Mouse (Mus musculus) urinary bladder, postnatal 14 days (tissue): Measurements from ENCODE around the gene Lyg2.

Experiments
- DNase-seq: peaks from one replicate; pipeline ENCODE4 v3.0.0; 2021; ENCODE audit warnings: low spot score

The Lyg2 gene

GRCm38 (mm10) chr1:37916393-37916792, at the start of gene Lyg2:
Lyg2 (minus strand) TSS chr1:37916493.
- no peak for DNase-seq

- DNase-seq: no peak
Measured at GRCm38 (mm10) chr1:37965571-37965970, 49.3 kb upstream of the Lyg2 start.

DNA sequence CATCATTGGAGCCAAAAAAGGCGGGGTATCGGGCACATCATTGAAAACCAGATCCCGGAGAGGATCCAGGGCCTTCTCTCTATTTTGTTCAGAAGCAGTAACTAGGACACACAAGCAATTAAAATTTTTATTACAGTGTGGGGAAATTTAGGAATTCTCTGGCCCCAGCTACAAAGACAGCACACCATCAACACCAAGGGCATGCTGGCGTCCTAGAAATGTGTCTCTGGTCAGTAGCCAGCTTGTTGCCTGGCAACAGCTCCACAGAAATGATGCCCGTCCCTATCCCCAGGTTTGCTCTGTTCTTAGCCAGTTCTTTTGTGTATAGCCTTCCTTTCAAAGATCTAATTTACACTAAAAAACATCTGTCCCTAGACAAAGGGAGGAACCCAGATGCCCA, 43.2 kb upstream of the Lyg2 start:
- no peak for DNase-seq

- DNase-seq: no peak
Measured at GRCm38 (mm10) chr1:37958516-37958915, 42.2 kb upstream of the Lyg2 start.

DNA sequence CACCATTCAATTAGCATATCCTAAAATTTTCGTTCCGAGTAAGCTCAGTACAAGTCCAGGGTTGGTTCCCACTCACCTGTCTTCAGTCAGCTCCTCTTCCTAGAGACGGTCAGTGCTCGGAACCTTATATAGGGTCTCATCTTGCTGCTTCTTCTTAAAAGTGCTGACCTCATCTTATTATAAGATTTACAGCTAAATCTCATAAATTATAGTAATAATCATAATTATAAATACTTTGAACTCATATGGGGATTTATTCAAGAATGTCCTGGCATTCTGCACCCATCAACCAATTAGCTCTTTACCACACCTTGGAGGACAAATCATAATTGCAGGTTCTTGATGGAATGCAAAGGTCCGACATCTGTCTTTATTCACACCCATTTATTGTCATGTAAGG, 41.4 kb upstream of the Lyg2 start, which contains the start of gene Lyg1:
Gene Lyg1, minus strand, starts transcription at position 101 of the 400 bp plus-strand sequence.
- DNase-seq: no peak

DNA sequence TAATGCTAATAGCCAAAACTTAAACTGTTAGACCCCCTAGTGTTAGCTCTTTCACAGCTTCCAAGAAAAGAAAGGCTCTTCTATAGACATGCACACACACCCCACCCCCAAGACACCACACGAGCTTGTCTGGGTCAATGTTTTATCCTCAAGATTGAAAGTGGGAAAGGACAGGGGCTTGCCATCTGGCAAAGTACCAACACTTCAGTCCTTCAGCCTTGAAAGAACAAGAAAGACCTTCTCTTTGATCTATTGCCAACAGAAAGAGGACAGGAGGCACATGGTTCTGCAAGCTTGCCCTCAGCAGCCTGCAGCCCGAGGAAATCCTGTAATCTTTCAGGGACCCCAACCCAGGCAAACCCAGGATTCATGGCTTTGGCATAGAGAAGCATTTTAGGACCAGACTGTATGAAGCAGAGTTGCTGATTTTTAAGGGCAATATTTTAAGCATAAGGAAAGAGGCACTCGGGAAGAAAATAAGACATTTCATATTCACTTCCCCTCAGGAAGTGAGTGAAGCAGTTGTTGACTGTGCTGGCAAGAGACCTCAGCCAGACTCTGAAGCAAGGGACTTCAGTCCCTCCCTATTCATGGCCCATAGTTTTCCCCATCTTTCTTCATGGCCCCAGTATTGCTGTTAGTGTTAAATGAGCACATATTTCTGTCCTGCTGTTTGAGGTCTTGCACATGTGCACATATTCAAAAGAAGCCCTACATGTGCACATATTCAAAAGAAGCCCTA, 40.6 kb upstream of the Lyg2 start:
- no peak for DNase-seq

DNA sequence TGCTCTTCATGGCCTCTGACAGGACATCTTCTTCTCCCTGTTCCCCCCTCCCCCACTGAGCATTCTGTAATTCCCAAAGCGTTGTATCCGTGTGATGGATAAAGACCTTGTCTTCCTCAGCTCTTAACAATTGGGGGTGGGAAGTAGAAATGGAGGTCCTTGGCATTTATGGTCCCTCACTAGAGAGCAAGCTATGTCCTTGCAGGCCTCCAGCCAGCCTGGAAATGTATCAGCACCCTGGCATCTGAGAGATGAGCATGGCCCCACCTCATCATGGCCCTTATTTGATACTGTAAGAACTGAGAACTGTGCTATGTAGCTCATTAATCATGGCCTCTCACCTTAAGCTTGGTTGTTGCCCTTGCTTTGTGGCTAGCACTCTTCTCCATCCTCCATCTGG, 39.0 kb upstream of the Lyg2 start:
- no peak for DNase-seq

- no peak for DNase-seq
Measured at GRCm38 (mm10) chr1:37954786-37955185, 38.5 kb upstream of the Lyg2 start.

DNA sequence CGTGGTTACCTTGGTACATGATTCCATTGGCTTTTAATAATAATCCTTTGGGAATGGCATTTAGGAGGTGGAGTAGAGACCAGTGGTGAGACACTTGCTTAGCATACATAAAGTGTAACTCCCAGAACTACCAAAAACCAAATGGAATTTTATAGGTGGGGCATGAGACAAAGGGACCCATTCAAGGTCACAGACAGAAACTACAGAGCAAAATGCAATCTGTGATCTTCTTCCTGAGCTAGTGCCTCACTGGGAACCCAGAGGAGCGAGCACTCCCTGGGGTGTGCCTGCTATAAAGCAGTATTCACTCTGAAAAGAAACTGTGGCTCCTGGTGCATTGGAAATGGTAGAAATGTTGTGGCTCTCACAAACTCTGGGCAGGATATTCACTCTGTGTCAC, 32.6 kb upstream of the Lyg2 start:
- DNase-seq: no peak

DNA sequence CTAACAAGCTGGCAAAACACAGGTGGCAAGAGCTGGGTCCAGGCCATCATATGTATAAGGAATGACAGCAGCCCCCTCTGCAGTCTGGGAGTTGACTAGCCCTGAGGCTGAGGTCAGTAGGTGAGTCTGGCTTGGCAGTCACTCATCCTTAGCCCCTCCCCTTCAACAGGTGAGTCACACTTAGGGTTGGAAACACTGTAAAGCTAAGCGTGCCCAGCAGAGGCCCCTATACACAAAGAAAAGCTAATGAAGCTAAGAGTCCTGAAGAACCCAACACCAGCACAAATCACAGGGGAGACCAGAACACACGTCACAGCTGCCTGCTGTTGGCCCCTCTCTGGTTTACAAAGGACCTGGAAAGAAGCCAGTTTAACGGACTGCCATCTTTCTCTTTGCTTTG, 15.5 kb upstream of the Lyg2 start:
- DNase-seq: peak; percentile 64

GRCm38 (mm10) chr1:37925971-37926370, 9.7 kb upstream of the Lyg2 start:
- DNase-seq: no peak

- DNase-seq: no peak
Measured at GRCm38 (mm10) chr1:37922536-37922935, 6.2 kb upstream of the Lyg2 start.

DNA sequence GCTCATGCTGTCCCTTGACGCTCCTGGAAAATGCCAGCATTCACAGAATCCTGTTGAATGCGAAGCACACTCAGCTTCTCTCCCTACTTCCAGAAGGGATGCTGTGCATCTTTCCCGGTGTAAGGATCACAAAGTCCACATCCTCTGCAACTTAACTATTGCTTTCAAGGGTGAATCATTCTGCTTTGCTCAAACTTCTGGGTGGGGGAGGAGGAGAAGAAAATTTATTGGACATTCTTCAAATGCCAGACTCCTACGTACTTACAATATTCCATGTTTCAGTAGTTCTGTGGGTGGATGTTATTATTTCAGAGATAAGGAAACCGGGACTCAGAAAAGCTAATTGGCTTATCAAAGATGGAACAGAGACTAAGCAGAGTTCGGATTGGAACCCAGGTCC, 1.8 kb upstream of the Lyg2 start:
- no peak for DNase-seq

GRCm38 (mm10) chr1:37917666-37918065, 1.4 kb upstream of the Lyg2 start:
- DNase-seq: no peak

DNA sequence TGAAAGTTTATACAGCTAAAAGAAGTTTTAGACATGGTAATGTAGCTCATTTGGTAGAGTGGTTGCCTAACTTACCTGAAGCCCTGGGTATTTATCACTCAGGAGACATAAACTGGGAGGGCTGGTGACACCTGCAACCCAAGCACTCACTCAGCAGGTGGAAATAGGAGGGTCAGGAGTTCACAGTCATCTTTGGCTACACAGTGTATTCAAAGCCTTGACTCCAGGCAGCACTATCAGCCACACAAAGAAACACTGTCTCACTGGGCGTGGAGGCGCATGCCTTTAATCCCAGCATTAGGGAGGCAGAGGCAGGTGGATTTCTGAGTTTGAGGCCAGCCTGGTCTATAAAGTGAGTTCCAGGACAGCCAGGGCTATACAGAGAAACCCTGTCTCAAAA, 3.5 kb downstream of the Lyg2 start:
- DNase-seq: no peak

DNA sequence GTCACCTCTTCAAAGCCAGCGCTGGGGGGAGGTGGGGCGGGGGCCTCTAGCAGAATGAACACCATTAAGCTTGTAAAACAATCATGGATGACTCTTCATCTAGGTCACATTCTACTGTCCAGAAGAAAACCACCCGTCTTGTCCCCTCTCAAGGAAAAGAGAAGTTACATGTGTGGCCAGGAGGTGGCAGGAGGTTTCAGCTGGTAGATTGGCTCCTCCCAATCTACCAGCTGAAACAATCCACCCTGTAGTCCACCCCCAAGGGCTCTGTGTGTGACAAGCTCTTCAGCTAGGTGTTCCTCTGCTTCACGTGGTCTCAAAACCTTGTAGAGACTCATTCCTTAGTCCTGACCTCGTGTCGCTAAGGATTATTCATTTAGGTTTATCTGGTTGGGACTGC, 13.1 kb downstream of the Lyg2 start:
- peak; percentile 18 for DNase-seq

DNA sequence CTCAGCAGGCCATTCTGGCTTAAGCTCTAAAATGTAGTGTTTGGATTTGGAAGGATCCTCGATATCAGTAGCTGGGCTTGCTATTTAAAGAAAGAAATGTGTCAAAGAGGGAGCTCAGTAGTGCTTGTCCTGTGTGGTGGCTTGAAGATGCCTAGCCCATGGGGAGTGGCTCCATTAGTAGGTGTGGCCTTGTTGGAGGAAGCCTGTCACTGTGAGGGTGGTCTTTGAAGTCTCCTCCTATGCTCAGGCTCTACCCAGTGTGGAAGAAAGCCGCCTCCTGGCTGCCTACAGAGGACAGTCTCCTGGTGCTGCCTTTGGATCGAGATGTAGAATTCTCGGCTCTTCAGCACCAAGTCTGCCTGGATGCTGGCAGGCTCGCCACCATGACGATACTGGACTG, 16.0 kb downstream of the Lyg2 start:
- DNase-seq: no peak

- DNase-seq: no peak
Measured at GRCm38 (mm10) chr1:37899816-37900215, 16.5 kb downstream of the Lyg2 start.

DNA sequence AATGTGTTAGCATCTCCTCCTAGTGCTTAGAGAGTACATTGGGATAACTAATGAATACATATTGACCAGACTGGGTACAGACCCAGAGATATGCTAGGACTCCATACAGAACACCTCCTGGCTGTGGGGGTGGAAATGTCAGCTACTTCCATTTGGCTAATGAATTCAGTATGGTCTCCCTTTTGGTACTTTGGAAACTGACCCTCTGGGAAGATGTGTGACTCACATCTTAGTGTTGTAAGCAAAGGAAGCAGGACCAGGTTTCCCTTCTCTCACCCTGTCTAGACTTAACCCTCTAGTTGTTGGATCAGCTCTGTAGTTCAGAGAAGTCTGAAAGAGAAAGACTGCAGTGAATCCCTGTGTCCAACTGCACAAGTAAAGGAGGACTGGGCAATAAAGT, 21.7 kb downstream of the Lyg2 start:
- no peak for DNase-seq

GRCm38 (mm10) chr1:37891400-37891799, 24.9 kb downstream of the Lyg2 start:
- DNase-seq: no peak

- DNase-seq: peak; percentile 89
Measured at GRCm38 (mm10) chr1:37890025-37890652, 26.2 kb downstream of the Lyg2 start, which contains the start of the genes Mitd1 and Mrpl30. Mitd1 (minus strand) TSS chr1:37890411. Mrpl30 (plus strand) TSS chr1:37890477.

DNA sequence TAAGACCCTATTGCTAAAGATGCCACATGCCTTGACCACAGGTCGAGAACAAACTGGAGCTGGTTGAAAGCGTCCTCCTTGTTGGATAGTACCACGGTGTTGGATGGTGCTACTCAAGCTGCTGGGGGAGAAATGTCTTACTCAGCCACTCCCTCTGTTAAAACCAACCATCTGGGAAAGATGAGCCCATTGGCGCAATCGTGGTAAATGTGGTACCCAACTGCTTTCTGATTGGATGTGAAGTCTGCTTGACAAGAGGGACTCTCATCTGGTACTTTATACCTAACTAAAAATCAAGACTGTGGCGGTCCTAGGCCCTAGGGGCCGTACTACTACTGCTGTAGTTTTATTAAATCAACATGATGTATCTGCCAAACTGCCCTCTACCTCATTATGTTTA, 27.1 kb downstream of the Lyg2 start:
- DNase-seq: no peak

GRCm38 (mm10) chr1:37884451-37884850, 31.8 kb downstream of the Lyg2 start:
- DNase-seq: no peak

- no peak for DNase-seq
Measured at GRCm38 (mm10) chr1:37883411-37883810, 32.9 kb downstream of the Lyg2 start.
